Mouse (Mus musculus): ENCODE measurements around the gene Nrcam. TPM values are rescaled to one million over a fixed set of nuclear protein-coding genes. Genes with fewer than 3 reads are reported as not detected.
"Not testable (repeated sequence)": the region's sequence is repeated elsewhere in the genome, so short reads cannot be mapped to it uniquely, and the experiment has no call there.

Nrcam gene
- 100 to 1,000 TPM; 515 to 517 TPM for total RNA-seq (2021)
- long read RNA-seq, experiment 1, full-length matches to known transcripts: 14 of 117 reads
- long read RNA-seq, experiment 1, partial matches to known transcripts: 31 of 117 reads
- long read RNA-seq, experiment 1, other reads (novel, unspliced or antisense): 72 of 117 reads
- long read RNA-seq, experiment 2, full-length matches to known transcripts: 9 of 109 reads
- long read RNA-seq, experiment 2, partial matches to known transcripts: 19 of 109 reads
- long read RNA-seq, experiment 2, other reads (novel, unspliced or antisense): 81 of 109 reads

GRCm38 (mm10) chr12:44328381-44329315 lies at the start of gene Nrcam:
Nrcam (plus strand) TSS chr12:44328885.
- Histone ChIP-seq H3K4me3 (peak within 1 kb of the TSS; percentile 74), H3K27ac (peak within 1 kb of the TSS; percentile 98)
- intact Hi-C loops (cut with DNase I): loop anchor here (2.0 kb wide), 1 partner anchor 220 kb away; no protein-coding TSS in a partner anchor
- DNase-seq (ENCODE audit: extremely low spot score in 1 of 2, low spot score in 2 of 2): peak; percentile 75 to 78
- no peak for TF ChIP-seq CTCF (IDR thresholded peaks at IDR 0.05)

GRCm38 (mm10) chr12:44280147-44280546 lies 48.5 kb upstream of the Nrcam start:
- intact Hi-C loops (cut with DNase I): not testable (repeated sequence)

DNA sequence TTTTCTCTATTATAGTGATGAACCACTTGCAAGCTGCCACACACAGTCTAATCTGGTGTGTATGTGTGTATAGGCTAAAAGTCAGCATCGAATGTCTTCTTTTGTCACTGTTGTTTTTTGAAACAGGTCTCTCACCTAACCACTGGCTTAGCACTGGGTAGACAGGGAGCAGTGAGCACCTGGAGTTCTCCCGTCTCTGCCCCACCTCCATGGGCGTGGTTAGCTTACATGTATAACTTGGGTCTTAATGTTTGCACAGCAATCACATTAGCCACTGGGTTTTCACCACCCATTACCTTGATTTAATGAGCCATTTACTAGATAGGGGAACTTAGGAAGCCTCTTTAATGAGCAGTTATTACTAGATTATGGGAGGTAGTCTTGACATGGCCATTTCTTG lies 47.2 kb upstream of the Nrcam start:
- no peak for TF ChIP-seq CTCF (IDR thresholded peaks at IDR 0.05)

More at GRCm38 (mm10) chr12:44280147-44280546, 48.5 kb upstream of the Nrcam start:
- DNase-seq (ENCODE audit: extremely low spot score in 1 of 2, low spot score in 2 of 2); H3K27ac ChIP-seq; H3K4me3 ChIP-seq: not testable (repeated sequence)

DNA sequence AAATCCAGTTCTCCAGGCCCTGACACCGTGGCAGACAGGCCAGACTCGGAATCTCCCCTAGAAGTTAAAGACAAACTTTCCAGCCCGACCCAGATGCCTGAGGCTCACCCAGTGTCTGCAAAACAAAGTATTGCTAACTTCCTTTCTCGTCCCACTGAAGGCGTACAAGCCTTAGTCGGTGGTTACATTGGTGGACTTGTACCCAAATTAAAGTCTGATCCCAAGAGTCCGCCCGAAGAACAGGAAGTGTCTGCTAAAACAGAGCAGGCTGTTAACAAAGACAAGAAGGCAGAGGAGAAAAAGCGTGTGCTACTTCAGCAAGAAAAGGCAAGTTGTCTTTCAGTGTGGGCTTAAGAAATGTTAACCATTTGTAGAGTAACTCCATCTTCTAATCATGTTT lies 45.3 kb upstream of the Nrcam start:
- DNase-seq (ENCODE audit: extremely low spot score in 1 of 2, low spot score in 2 of 2): no peak
- TF ChIP-seq CTCF (IDR thresholded peaks at IDR 0.05): no peak
- intact Hi-C loops (cut with DNase I): no loop called here
- no peak overlapping the region for H3K27ac ChIP-seq
- H3K4me3 ChIP-seq: no peak overlapping the region

More for the DNA sequence above, 47.2 kb upstream of the Nrcam start:
- intact Hi-C loops (cut with DNase I): no loop called here
- Histone ChIP-seq H3K27ac (no peak overlapping the region), H3K4me3 (no peak overlapping the region)
- no peak for DNase-seq (ENCODE audit: extremely low spot score in 1 of 2, low spot score in 2 of 2)

GRCm38 (mm10) chr12:44286992-44287391 lies 41.7 kb upstream of the Nrcam start:
- no peak for DNase-seq (ENCODE audit: extremely low spot score in 1 of 2, low spot score in 2 of 2)
- Histone ChIP-seq H3K27ac (no peak overlapping the region), H3K4me3 (no peak overlapping the region)
- intact Hi-C loops (cut with DNase I): no loop called here
- TF ChIP-seq CTCF (IDR thresholded peaks at IDR 0.05): no peak

GRCm38 (mm10) chr12:44292281-44292680 lies 36.4 kb upstream of the Nrcam start:
- H3K4me3 ChIP-seq: no peak overlapping the region
- intact Hi-C loops (cut with DNase I): no loop called here
- peak; percentile 92 for TF ChIP-seq CTCF (IDR thresholded peaks at IDR 0.05)
- H3K27ac ChIP-seq: no peak overlapping the region
- DNase-seq (ENCODE audit: extremely low spot score in 1 of 2, low spot score in 2 of 2): peak; percentile 70 to 71

GRCm38 (mm10) chr12:44300793-44301192 lies 27.9 kb upstream of the Nrcam start:
- no peak for TF ChIP-seq CTCF (IDR thresholded peaks at IDR 0.05)
- no peak for DNase-seq (ENCODE audit: extremely low spot score in 1 of 2, low spot score in 2 of 2)
- intact Hi-C loops (cut with DNase I): no loop called here
- H3K4me3 ChIP-seq: no peak overlapping the region
- H3K27ac ChIP-seq: no peak overlapping the region

DNA sequence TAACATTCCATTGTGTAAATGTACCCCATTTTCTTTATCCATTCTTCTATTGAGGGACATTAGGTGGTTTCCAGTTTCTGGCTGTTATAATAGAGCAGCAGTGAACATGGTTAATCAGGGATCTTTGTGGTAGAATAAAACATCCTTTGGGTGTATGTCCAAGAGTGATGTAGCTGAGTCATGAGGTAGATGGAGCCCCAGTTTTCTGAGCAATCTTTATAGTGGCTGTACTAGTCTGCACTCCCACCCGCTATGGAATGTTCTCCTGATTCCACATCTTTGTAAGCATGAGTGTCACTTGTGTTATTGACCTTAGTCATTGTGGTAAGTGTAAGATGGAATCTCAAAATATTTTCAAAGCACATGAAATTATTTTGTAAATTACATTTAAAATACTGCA lies 24.7 kb upstream of the Nrcam start:
- TF ChIP-seq CTCF (IDR thresholded peaks at IDR 0.05): no peak
- no peak for DNase-seq (ENCODE audit: extremely low spot score in 1 of 2, low spot score in 2 of 2)
- Histone ChIP-seq H3K27ac (no peak overlapping the region), H3K4me3 (no peak overlapping the region)
- intact Hi-C loops (cut with DNase I): no loop called here

DNA sequence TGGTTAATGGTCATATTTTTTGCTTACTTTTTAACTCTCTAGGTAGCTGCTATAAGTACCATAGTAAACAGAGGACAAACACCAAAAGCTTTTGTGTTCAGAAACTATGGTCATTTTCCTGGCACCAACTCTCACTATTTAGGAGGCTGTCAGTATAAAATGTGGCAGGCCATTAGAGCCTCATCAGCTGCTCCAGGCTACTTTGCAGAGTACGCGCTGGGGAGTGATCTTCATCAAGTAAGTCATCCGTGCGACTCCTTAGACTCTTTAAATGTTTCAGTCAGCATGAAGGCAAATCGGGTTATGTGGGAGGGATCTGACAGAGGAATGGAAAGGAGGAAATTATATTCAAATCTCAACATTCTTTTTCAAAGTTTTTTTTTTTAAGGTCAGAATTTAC lies 23.8 kb upstream of the Nrcam start:
- Histone ChIP-seq H3K4me3 (no peak overlapping the region), H3K27ac (no peak overlapping the region)
- intact Hi-C loops (cut with DNase I): no loop called here
- no peak for TF ChIP-seq CTCF (IDR thresholded peaks at IDR 0.05)
- DNase-seq (ENCODE audit: extremely low spot score in 1 of 2, low spot score in 2 of 2): no peak

DNA sequence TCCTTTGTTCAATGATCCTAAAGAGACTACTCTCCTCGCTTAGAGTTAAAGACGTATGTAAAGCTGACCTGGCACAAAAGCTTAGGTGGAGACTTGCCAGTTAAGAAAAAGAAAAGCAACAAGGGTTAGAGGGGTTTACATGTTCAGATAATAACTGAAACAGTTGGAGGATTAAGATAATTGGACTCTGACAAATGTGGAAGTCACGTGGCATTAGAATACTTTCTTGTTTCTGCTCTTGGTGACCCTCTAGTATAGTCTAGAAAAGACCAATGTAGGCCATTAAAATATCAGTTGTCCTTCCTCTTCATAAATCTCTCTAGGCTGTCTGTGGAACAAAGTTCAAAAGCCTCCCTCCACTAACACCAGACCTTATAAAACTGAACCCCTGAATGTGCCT lies 20.5 kb upstream of the Nrcam start:
- Histone ChIP-seq H3K27ac (no peak overlapping the region), H3K4me3 (no peak overlapping the region)
- intact Hi-C loops (cut with DNase I): no loop called here
- no peak for DNase-seq (ENCODE audit: extremely low spot score in 1 of 2, low spot score in 2 of 2)
- TF ChIP-seq CTCF (IDR thresholded peaks at IDR 0.05): no peak

GRCm38 (mm10) chr12:44315212-44315611 lies 13.5 kb upstream of the Nrcam start:
- H3K27ac ChIP-seq: no peak overlapping the region

GRCm38 (mm10) chr12:44325091-44325490 lies 3.6 kb upstream of the Nrcam start:
- intact Hi-C loops (cut with DNase I): no loop called here
- no peak overlapping the region for H3K4me3 ChIP-seq
- no peak for TF ChIP-seq CTCF (IDR thresholded peaks at IDR 0.05)
- DNase-seq (ENCODE audit: extremely low spot score in 1 of 2, low spot score in 2 of 2): no peak
- H3K27ac ChIP-seq: peak overlapping the region; percentile 51

More at GRCm38 (mm10) chr12:44315212-44315611, 13.5 kb upstream of the Nrcam start:
- intact Hi-C loops (cut with DNase I): no loop called here
- DNase-seq (ENCODE audit: extremely low spot score in 1 of 2, low spot score in 2 of 2): no peak
- no peak for TF ChIP-seq CTCF (IDR thresholded peaks at IDR 0.05)
- H3K4me3 ChIP-seq: no peak overlapping the region
